Mouse (Mus musculus) lung, postnatal 0 days (tissue): ENCODE results near the gene Smagp.

ENCODE experiments used
- CTCF ChIP-seq: IDR thresholded peaks from 2 replicates; pipeline ENCODE4 v1.5.1; 2016; ENCODE audit warnings: antibody characterized with exemption, mild to moderate bottlenecking
- EP300 ChIP-seq: IDR thresholded peaks from 2 replicates; pipeline ENCODE4 v1.6.1; 2016; ENCODE audit warnings: antibody characterized with exemption, mild to moderate bottlenecking, control low read depth

DNA sequence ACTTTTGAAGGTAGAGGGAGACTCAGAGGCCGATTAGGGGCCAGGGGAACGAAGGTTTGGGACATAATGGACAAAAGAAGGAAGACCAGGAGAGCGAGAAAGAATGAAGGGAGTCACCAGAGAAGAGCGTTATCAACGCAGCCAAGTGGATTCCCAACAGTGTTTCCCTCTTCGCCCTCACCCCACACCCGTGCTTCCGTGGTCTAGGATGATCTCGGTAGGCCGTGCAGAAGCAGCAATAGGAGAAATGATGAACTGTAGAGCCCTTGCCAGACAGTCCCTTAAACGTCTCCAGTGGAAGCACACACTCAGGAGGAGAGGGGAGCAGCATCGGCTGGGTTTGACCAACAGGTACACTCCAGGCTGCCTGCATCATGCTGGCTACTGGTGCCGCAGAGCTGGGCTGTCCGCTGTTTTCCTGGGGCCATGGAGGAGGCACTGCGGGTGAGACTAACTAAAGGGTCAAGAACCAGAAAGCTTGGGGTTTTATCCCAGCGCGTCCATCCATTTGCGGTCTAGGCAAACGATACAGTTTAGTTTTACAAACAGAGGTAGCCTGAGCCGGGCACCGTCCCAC is 36.0 kb downstream of the Smagp start:
- TF ChIP-seq CTCF (no peak), EP300 (no peak)
